Mouse (Mus musculus): ENCODE measurements around the gene Fam102a. TPM values are rescaled to one million over a fixed set of nuclear protein-coding genes. Genes with fewer than 3 reads are reported as not detected.
A peak's percentile ranks its signal among the peaks of the same experiment; 100 is the strongest.

Fam102a gene
- total and polyA plus RNA-seq, 2 experiments from 2014 or later: 8.2 to 25.4 TPM

- no peak overlapping the region for H3K4me2 ChIP-seq (ENCODE audit: low read depth, low read length)
- no peaks in the 10 kb centered on the region for H3K36me3 ChIP-seq (ENCODE audit: insufficient read depth, low read length)
- no peak overlapping the region for H3K4me3 ChIP-seq (ENCODE audit: low read length)
- TF ChIP-seq CTCF (IDR thresholded peaks at IDR 0.05; ENCODE audit: low read depth): no peak
- no peaks in the 10 kb centered on the region for H3K4me1 ChIP-seq (ENCODE audit: insufficient read depth, low read length)
- H3K9ac ChIP-seq (replicated peaks; ENCODE audit: low read length): no peak overlapping the region
- WGBS: 68% methylated on average over 14 of the region's 14 CpGs
- ATAC-seq: no peak
- no peak for DNase-seq (ENCODE audit: low spot score)
- no peak overlapping the region for H3K27ac ChIP-seq
- H3K27me3 ChIP-seq (ENCODE audit: insufficient read depth, low read length): no peaks in the 10 kb centered on the region
- H3K9me3 ChIP-seq (ENCODE audit: low read length): no peaks in the 10 kb centered on the region
Observed at GRCm38 (mm10) chr2:32527468-32527966, 7.6 kb upstream of the Fam102a start.

DNA sequence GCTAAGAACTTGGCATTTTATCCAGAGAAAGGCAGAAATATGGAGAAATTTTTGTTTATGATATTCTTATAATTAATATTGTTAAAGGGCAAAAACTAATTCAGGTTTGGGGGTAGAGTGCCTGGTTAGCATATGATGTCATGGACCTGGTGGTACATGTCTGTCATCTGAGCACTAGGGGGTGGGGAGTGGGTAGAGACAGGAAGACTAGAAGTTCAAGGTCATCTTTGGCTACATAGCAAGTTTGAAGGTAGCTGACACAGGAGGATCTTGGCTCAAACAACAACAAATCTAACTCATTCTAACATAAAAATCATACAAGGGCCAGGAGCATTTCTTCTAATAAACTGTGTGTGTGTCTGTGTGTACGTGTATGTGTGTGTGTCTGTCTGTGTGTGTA lies 6.8 kb upstream of the Fam102a start:
- TF ChIP-seq CTCF (IDR thresholded peaks at IDR 0.05; ENCODE audit: low read depth): no peak
- no peak overlapping the region for H3K4me2 ChIP-seq (ENCODE audit: low read depth, low read length)
- WGBS: 86% methylated on average over 1 of the region's 1 CpGs
- no peak for DNase-seq (ENCODE audit: low spot score)
- H3K4me3 ChIP-seq (ENCODE audit: low read length): no peak overlapping the region
- no peaks in the 10 kb centered on the region for H3K9me3 ChIP-seq (ENCODE audit: low read length)
- H3K27ac ChIP-seq: no peak overlapping the region
- H3K4me1 ChIP-seq (ENCODE audit: insufficient read depth, low read length): no peaks in the 10 kb centered on the region
- no peaks in the 10 kb centered on the region for H3K36me3 ChIP-seq (ENCODE audit: insufficient read depth, low read length)
- H3K9ac ChIP-seq (replicated peaks; ENCODE audit: low read length): no peak overlapping the region
- no peaks in the 10 kb centered on the region for H3K27me3 ChIP-seq (ENCODE audit: insufficient read depth, low read length)
- ATAC-seq: no peak

DNA sequence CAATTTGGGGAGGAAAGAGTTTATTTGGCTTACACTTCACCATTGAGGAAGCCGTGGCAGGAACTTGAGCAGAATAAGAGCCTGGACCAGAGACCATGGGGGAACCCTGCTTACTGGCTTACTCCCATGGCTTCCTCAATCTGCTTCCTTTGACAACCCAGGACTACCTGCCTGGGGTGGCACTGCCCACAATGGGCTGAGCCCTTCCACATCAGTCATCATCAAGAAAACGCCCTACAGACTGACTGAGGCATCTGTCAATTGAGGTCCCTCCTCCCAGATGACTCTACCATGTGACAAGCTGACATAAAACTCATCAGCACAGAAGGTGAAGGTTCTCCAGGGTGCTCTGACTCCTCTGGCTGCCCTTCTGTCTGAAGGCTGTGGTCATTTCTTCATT lies 4.7 kb upstream of the Fam102a start:
- ATAC-seq (no peak), DNase-seq (ENCODE audit: low spot score) (no peak)
- H3K27ac ChIP-seq: no peak overlapping the region
- H3K9me3 ChIP-seq (ENCODE audit: low read length): no peaks in the 10 kb centered on the region
- 87% methylated on average over 2 of the region's 2 CpGs for WGBS
- H3K27me3 ChIP-seq (ENCODE audit: insufficient read depth, low read length): no peaks in the 10 kb centered on the region
- H3K4me2 ChIP-seq (ENCODE audit: low read depth, low read length): no peak overlapping the region
- no peak for TF ChIP-seq CTCF (IDR thresholded peaks at IDR 0.05; ENCODE audit: low read depth)
- no peaks in the 10 kb centered on the region for H3K36me3 ChIP-seq (ENCODE audit: insufficient read depth, low read length)
- no peak overlapping the region for H3K4me3 ChIP-seq (ENCODE audit: low read length)
- H3K9ac ChIP-seq (replicated peaks; ENCODE audit: low read length): no peak overlapping the region
- no peaks in the 10 kb centered on the region for H3K4me1 ChIP-seq (ENCODE audit: insufficient read depth, low read length)

- no peak for TF ChIP-seq CTCF (IDR thresholded peaks at IDR 0.05; ENCODE audit: low read depth)
- Histone ChIP-seq H3K4me3 (ENCODE audit: low read length) (no peak overlapping the region), H3K27me3 (ENCODE audit: insufficient read depth, low read length) (no peaks in the 10 kb centered on the region), H3K27ac (no peak overlapping the region), H3K9ac (replicated peaks; ENCODE audit: low read length) (no peak overlapping the region), H3K36me3 (ENCODE audit: insufficient read depth, low read length) (no peaks in the 10 kb centered on the region), H3K4me2 (ENCODE audit: low read depth, low read length) (no peak overlapping the region), H3K9me3 (ENCODE audit: low read length) (no peaks in the 10 kb centered on the region), H3K4me1 (ENCODE audit: insufficient read depth, low read length) (peaks cover 10% of the 10 kb centered on the region)
- ATAC-seq (no peak), DNase-seq (ENCODE audit: low spot score) (no peak)
- 94% methylated on average over 2 of the region's 2 CpGs for WGBS
Observed at GRCm38 (mm10) chr2:32533163-32533562, 2.0 kb upstream of the Fam102a start.

DNA sequence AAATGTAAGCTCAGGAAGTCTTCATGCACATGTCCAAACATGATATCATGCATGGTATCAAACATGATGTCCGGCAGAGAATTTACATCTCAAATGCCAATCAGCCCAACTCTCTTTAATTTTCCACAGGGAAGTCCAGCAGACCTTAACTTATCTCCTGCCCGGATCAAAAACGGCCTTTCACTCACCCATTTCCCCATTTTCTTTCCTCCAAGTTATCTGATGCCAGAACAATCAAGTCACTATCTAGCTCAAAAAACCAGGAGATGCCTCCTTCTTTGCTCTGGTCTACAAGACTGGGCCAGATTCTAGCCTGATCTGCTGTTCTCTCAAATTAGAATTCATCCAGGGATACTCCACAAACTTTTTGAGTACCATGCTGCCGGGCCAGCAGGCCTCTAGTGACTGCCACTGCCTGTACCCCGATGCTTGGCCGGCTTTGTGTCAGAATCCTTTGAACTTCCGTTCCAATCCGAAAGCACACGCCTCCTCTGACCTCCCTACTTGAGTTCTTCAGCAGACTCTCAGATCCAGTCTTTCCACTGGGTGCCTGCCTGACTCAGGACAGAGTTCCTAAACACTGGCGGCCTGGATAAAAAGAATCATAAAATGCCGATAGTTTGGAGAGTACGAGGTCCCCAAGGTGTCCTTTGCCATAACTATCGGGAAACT lies 935 bp upstream of the Fam102a start:
- Histone ChIP-seq H3K9me3 (ENCODE audit: low read length) (no peaks in the 10 kb centered on the region), H3K9ac (replicated peaks; ENCODE audit: low read length) (peak overlapping the region; percentile 47), H3K36me3 (ENCODE audit: insufficient read depth, low read length) (no peaks in the 10 kb centered on the region), H3K4me1 (ENCODE audit: insufficient read depth, low read length) (peaks cover 16% of the 10 kb centered on the region), H3K4me2 (ENCODE audit: low read depth, low read length) (peak overlapping the region; percentile 74), H3K27me3 (ENCODE audit: insufficient read depth, low read length) (no peaks in the 10 kb centered on the region), H3K27ac (peak overlapping the region; percentile 79), H3K4me3 (ENCODE audit: low read length) (peak overlapping the region; percentile 97)
- no peak for TF ChIP-seq CTCF (IDR thresholded peaks at IDR 0.05; ENCODE audit: low read depth)
- WGBS: 11% methylated on average over 13 of the region's 13 CpGs
- DNase-seq (ENCODE audit: low spot score): peak; percentile 64
- no peak for ATAC-seq

- Histone ChIP-seq H3K36me3 (ENCODE audit: insufficient read depth, low read length) (no peaks in the 10 kb centered on the region), H3K4me2 (ENCODE audit: low read depth, low read length) (peak overlapping the region; percentile 74), H3K9me3 (ENCODE audit: low read length) (no peaks in the 10 kb centered on the region), H3K4me1 (ENCODE audit: insufficient read depth, low read length) (peaks cover 25% of the 10 kb centered on the region), H3K9ac (replicated peaks; ENCODE audit: low read length) (peak overlapping the region; percentile 99), H3K27ac (peak overlapping the region; percentile 94), H3K4me3 (ENCODE audit: low read length) (peak overlapping the region; percentile 97), H3K27me3 (ENCODE audit: insufficient read depth, low read length) (no peaks in the 10 kb centered on the region)
- peak; percentile 68 for DNase-seq (ENCODE audit: low spot score)
- TF ChIP-seq CTCF (IDR thresholded peaks at IDR 0.05; ENCODE audit: low read depth): no peak
- no peak for ATAC-seq
- under 1% methylated on average over 45 of the region's 56 CpGs for WGBS
Observed at GRCm38 (mm10) chr2:32535501-32535991, 414 bp downstream of the Fam102a start.

DNA sequence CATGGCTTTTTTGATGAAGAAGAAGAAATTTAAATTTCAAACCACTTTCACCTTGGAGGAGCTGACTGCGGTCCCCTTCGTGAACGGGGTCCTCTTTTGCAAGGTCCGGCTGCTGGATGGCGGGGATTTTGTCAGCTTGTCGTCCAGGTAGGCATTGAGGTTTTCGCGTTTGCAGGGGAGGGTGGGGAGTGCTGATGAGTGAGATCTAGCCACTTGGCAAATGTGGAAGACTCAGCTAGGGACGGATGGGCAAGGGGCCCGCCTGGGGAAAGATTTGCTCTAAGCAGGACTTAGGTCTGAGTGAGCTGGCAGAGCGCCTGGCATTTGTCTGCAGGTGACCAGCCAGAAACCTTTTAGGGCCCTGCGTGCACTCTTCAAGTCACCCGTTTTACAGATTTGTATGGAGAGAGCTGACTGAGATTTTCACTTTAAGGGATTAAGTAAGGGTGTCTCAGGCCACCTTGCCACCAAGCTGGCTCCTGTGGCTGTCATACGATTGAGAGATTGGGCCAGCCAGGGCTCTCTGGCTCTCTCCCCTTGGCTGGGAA lies 1.0 kb downstream of the Fam102a start:
- TF ChIP-seq CTCF (IDR thresholded peaks at IDR 0.05; ENCODE audit: low read depth): no peak
- peak; percentile 53 for DNase-seq (ENCODE audit: low spot score)
- H3K4me2 ChIP-seq (ENCODE audit: low read depth, low read length): peak overlapping the region; percentile 74
- whole genome bisulfite sequencing: 2% methylated on average over 14 of the region's 14 CpGs
- no peaks in the 10 kb centered on the region for H3K9me3 ChIP-seq (ENCODE audit: low read length)
- peak overlapping the region; percentile 97 for H3K4me3 ChIP-seq (ENCODE audit: low read length)
- no peaks in the 10 kb centered on the region for H3K27me3 ChIP-seq (ENCODE audit: insufficient read depth, low read length)
- H3K36me3 ChIP-seq (ENCODE audit: insufficient read depth, low read length): no peaks in the 10 kb centered on the region
- peak overlapping the region; percentile 94 for H3K27ac ChIP-seq
- H3K4me1 ChIP-seq (ENCODE audit: insufficient read depth, low read length): peaks cover 25% of the 10 kb centered on the region
- ATAC-seq: no peak
- peak overlapping the region; percentile 99 for H3K9ac ChIP-seq (replicated peaks; ENCODE audit: low read length)
